Mouse (Mus musculus) embryonic facial prominence, embryonic 11.5 days (tissue): ENCODE results near the gene Tcte2. TPM values are rescaled to one million over a fixed set of nuclear protein-coding genes. Genes with fewer than 3 reads are reported as not detected.
A peak's percentile ranks its signal among the peaks of the same experiment; 100 is the strongest.
"Not testable (repeated sequence)": the region's sequence is repeated elsewhere in the genome, so short reads cannot be mapped to it uniquely, and the experiment has no call there.

Experiments used
- ATAC-seq: fragments of 200-750 bp; cut with Nextera tagmentation; replicated peaks from 2 replicates; pipeline ENCODE4 v1.8.0; 2017; ENCODE audit warnings: low read depth; ENCODE audit not compliant: insufficient number of reproducible peaks, low FRiP score, low TSS enrichment
- DNase-seq: peaks from one replicate; pipeline ENCODE4 v3.0.0-alpha.2; 2015; ENCODE audit warnings: low spot score
- H3K27ac ChIP-seq: fragments of 300-500 bp; sonication (generic); replicated peaks from 2 replicates; pipeline ENCODE4 v1.5.1; 2014; ENCODE audit warnings: mild to moderate bottlenecking, low read depth, low read length, control low read depth
- H3K27me3 ChIP-seq: fragments of 300-500 bp; sonication (generic); 2 replicates; pipeline ENCODE4 v1.6.1; 2014; ENCODE audit warnings: mild to moderate bottlenecking, low read length, moderate library complexity, mixed read lengths; ENCODE audit not compliant: control insufficient read depth, insufficient read depth
- H3K36me3 ChIP-seq: fragments of 300-500 bp; sonication (generic); replicated peaks from 2 replicates; pipeline ENCODE4 v1.6.1; 2014; ENCODE audit warnings: low read depth, mild to moderate bottlenecking, low read length, moderate library complexity, mixed read lengths; ENCODE audit not compliant: control insufficient read depth, insufficient read depth
- H3K4me1 ChIP-seq: fragments of 300-500 bp; sonication (generic); 2 replicates; pipeline ENCODE4 v1.6.1; 2014; ENCODE audit warnings: low read length, mixed read lengths; ENCODE audit not compliant: control insufficient read depth, insufficient read depth
- H3K4me2 ChIP-seq: fragments of 300-500 bp; sonication (generic); 2 replicates; pipeline ENCODE4 v1.6.1; 2014; ENCODE audit warnings: low read depth, mild to moderate bottlenecking, control low read depth, low read length, moderate library complexity
- H3K4me3 ChIP-seq: fragments of 300-500 bp; sonication (generic); 2 replicates; pipeline ENCODE4 v1.5.1; 2014; ENCODE audit warnings: low read depth, low read length, control low read depth
- H3K9ac ChIP-seq: fragments of 300-500 bp; sonication (generic); replicated peaks from 2 replicates; pipeline ENCODE4 v1.6.1; 2014; ENCODE audit warnings: mild to moderate bottlenecking, control low read depth, low read length
- H3K9me3 ChIP-seq: fragments of 300-500 bp; sonication (generic); replicated peaks from 2 replicates; pipeline ENCODE4 v1.6.1; 2016; ENCODE audit warnings: mild to moderate bottlenecking, low read length, inconsistent platforms, mixed read lengths; ENCODE audit not compliant: control insufficient read depth
- WGBS: fragments of 180-500 bp; shearing (Covaris S2); extraction: QIAGEN DNeasy Blood & Tissue Kit; methylation state at CpG from one replicate; pipeline ENCODE4 v1.1.7; 2014; 5-methylcytosine and 5-hydroxymethylcytosine counted together
- polyA plus RNA-seq: library from polyadenylated mRNA; unstranded; fragments of >200 nt; fragmentation: Nextera tagmentation; extraction: Ambion mirVana; gene quantifications from 2 replicates; pipeline ENCODE4 v1.2.1, GENCODE M21; 2014

Tcte2 gene
- polyA plus RNA-seq, result 4.4 and 4.6 TPM in 2 replicates

DNA sequence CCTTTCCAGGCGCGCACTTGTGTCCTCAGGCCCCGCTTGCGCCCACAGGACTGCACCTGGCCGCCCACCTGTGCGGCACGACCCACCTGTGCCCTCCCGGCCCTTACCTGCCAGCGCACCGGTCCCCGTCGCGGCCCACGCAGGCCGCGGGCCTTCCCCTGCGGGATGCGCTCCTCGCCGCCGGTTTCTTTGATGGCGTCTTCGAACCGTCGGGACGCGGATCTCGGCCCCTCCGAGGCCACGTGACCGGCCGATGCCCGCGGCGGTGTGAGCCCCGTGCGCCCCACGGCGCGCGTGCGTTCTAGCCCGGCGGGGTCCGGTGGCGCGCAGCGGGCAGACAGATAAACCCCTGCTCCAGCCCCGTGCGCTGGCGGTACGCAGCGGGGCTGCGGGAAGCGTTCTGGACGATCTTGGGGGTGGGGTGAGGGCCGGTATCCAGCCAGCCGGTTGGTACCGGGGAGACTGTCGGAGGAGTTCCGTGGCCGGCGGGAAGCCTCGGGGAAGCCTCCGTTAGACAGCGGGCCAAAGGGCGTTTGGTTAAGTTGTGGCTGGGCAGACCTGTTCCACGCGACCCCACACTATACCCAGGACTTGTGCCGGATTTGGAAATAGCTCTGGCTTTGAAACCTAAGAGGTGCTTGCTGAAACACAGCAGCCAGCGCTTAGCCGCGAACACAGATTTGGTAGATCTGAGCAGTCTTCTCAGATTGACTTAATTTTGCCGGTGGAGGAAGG is at the start of gene Tcte2:
Tcte2 (minus strand) TSS at position 647 of the 735 bp plus-strand sequence.
- H3K4me3 ChIP-seq, result peak within 1 kb of the TSS; percentile 90
- H3K27ac ChIP-seq, result peak within 1 kb of the TSS; percentile 82
- peak within 1 kb of the TSS; percentile 83 for H3K9ac ChIP-seq
- H3K36me3 ChIP-seq, result no peaks in the 10 kb centered on the region
- WGBS, result under 1% methylated on average over 72 of the region's 74 CpGs
- peak within 1 kb of the TSS; percentile 100 for H3K4me2 ChIP-seq
- ATAC-seq, result peak; percentile 21; the same call in 1 of the 2 replicates
- no peaks in the 10 kb centered on the region; the same call in 1 of the 2 replicates for H3K27me3 ChIP-seq
- DNase-seq, result peak; percentile 58
- no peaks in the 10 kb centered on the region for H3K9me3 ChIP-seq
- no peaks in the 10 kb centered on the region for H3K4me1 ChIP-seq

DNA sequence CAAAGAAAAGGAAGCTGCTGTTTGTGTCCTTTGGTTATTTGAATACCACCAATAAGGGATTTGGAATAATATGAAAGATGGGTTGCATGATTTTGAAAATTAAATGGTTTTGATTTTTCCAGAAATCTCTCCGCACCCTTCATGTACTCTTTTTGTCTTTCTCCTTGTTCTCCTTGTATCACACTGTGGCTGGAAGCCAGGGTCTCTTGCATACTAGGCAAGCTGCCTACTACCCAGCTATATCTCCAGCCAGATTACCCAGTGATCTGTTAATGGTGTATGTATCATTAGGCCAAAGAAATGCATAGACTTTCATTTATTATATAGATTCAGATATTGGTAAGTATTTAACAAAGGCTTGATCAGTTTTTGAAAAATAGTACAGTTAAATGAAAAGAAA is 44.4 kb upstream of the Tcte2 start:
- WGBS, result 91% methylated on average over 1 of the region's 1 CpGs
- no peaks in the 10 kb centered on the region for H3K9me3 ChIP-seq

DNA sequence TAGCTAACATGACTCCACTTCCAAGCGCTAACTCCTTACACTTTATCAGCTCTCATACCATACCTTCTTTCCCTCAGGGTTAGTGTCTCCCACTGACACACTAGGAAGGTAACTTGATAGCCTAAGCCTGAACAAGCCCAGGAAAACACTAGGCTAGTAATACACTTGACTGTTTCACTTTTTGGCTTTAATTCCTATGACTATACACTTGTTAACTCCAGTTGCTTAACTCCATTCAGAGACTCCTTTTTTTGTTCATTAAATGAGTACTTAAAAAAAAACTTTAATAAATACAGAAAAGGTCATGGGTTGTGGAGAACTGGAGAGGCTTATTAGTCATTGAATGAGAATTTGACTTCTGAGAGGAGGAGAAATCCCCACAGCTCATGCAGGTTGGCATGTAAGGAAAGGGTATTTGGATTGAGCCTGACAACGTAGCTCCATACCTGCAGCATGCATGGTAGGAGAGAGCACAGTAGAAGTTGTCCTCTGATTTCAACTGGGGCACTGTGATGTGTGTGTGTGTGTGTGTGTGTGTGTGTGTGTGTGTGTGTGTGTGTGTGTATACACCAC is 41.3 kb upstream of the Tcte2 start:
- H3K4me1 ChIP-seq, result no peaks in the 10 kb centered on the region
- no peak overlapping the region for H3K27ac ChIP-seq
- 76% methylated on average over 2 of the region's 2 CpGs for WGBS
- H3K9me3 ChIP-seq, result no peaks in the 10 kb centered on the region
- H3K27me3 ChIP-seq, result no peaks in the 10 kb centered on the region
- H3K9ac ChIP-seq, result no peak overlapping the region
- H3K36me3 ChIP-seq, result no peaks in the 10 kb centered on the region
- no peak for ATAC-seq
- no peak overlapping the region for H3K4me2 ChIP-seq
- no peak overlapping the region for H3K4me3 ChIP-seq
- no peak for DNase-seq

More for the DNA sequence above, 44.4 kb upstream of the Tcte2 start:
- Histone ChIP-seq H3K4me2 (no peak overlapping the region), H3K27ac (no peak overlapping the region), H3K4me1 (no peaks in the 10 kb centered on the region), H3K36me3 (no peaks in the 10 kb centered on the region; the same call in 1 of the 2 replicates), H3K9ac (no peak overlapping the region), H3K4me3 (no peak overlapping the region), H3K27me3 (no peaks in the 10 kb centered on the region)
- DNase-seq (no peak), ATAC-seq (no peak)

DNA sequence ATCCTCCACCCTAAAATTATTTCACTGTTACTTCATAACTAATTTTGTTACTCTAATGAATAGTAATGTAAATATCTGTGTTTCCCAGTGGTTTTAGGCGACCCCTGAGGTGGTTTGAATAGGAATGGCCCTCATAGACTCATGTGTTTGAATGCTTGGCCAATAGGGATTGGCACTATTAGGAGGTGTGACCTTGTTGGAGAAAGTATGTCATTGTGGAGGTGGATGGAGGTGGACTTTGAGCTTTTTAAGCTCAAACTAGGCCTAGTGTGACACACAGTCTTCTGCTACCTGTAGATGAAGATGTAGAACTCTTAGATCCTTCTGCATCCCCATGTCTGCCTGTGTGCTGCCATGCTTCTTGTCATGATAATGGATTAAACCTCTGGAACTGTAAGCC is 36.1 kb upstream of the Tcte2 start:
- no peak for ATAC-seq
- no peak overlapping the region for H3K27ac ChIP-seq
- no peaks in the 10 kb centered on the region for H3K27me3 ChIP-seq
- no peak overlapping the region for H3K4me2 ChIP-seq
- H3K4me1 ChIP-seq, result no peaks in the 10 kb centered on the region
- H3K36me3 ChIP-seq, result no peaks in the 10 kb centered on the region
- WGBS, result 73% methylated on average over 1 of the region's 1 CpGs
- H3K9me3 ChIP-seq, result no peaks in the 10 kb centered on the region
- DNase-seq, result no peak
- H3K4me3 ChIP-seq, result no peak overlapping the region
- no peak overlapping the region for H3K9ac ChIP-seq

DNA sequence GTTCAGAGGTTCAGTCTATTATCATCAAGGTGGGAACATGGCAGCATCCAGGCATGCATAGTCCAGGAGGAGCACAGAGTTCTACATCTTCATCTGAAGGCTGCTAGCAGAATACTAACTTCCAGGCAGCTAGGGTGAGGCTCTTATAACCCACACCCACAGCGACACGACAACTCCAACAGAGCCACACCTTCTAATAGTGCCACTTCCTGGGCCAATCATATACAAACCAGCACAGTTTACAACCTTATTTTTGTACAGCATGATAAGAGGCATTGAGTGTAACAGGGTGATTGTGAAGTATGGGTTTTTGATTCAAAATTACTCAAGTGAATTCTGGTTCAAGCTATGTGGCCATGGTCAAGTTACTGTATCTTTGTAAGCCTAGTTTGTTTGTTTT is 28.4 kb upstream of the Tcte2 start:
- not testable (repeated sequence) for H3K27me3 ChIP-seq, H3K27ac ChIP-seq, H3K4me3 ChIP-seq, H3K4me1 ChIP-seq, DNase-seq, H3K4me2 ChIP-seq, ATAC-seq, H3K9ac ChIP-seq, H3K36me3 ChIP-seq, H3K9me3 ChIP-seq
- 91% methylated on average over 2 of the region's 2 CpGs for WGBS

DNA sequence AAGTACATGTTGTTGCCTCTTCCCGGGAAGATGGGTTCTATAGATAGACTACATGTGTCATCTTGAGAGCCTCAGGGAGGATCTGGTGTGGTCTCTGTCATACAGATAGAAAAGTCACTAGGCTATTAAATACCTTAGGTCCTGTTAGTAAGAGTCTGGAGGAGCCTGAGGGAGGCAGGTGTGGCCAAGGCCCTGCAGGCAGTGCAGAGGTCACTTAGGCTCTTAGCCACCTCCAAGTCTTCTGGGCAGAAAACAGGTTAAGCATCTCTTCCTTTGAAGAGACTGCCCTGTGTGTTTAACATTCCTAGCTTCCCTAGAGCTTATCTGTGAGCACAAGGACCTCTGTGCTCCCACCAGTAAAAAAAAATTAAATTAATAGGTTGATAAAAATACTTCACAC is 21.8 kb upstream of the Tcte2 start:
- no peaks in the 10 kb centered on the region for H3K4me1 ChIP-seq
- no peaks in the 10 kb centered on the region for H3K36me3 ChIP-seq
- no peak overlapping the region for H3K4me3 ChIP-seq
- no peak for DNase-seq
- H3K27ac ChIP-seq, result no peak overlapping the region
- ATAC-seq, result no peak
- H3K9me3 ChIP-seq, result no peaks in the 10 kb centered on the region
- 75% methylated on average over 1 of the region's 1 CpGs for WGBS
- no peak overlapping the region for H3K9ac ChIP-seq
- H3K4me2 ChIP-seq, result no peak overlapping the region
- H3K27me3 ChIP-seq, result no peaks in the 10 kb centered on the region

DNA sequence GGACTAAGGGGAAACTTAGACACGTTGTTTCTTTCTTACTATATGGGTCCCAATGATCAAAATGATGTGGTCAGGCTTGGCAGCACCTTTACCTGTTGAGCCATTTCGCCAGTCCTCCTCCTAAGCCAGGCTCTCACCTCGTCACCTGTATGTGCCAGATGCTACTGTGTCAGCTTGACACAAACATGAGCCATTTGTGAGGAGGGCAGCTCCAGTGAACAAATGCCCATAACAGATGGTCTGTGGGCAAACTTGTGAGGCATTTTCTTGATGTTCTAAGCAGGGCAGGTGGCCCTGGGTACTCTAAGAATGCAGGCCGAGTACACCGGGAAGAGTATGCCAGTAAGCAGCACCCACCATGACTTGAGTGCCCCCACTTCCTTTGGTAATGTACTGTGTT is 20.3 kb upstream of the Tcte2 start:
- 86% methylated on average over 5 of the region's 5 CpGs for WGBS
- Histone ChIP-seq H3K36me3 (no peaks in the 10 kb centered on the region), H3K4me3 (no peak overlapping the region), H3K4me1 (no peaks in the 10 kb centered on the region), H3K27me3 (no peaks in the 10 kb centered on the region), H3K9me3 (no peaks in the 10 kb centered on the region), H3K9ac (no peak overlapping the region), H3K4me2 (no peak overlapping the region), H3K27ac (no peak overlapping the region)
- DNase-seq (no peak), ATAC-seq (no peak)

DNA sequence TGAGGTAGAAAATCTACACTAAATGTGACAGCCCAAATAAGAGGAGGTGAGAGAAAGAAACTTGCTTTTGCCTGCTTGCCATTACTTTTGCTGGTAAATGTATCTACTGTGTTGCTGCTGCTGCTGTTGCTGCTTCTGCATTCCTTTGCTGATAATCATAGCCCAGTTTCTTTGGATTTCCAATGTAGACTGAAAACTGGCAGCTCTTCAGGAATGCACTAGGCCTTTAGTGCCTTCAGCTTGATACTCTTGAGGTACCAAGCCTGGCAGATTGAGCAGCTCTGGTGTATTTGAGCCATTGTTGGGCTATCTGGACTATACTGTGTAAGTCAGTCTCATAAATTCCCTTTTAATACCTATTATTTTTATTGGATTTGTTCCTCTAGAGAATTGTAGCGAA is 17.2 kb upstream of the Tcte2 start:
- Histone ChIP-seq H3K9me3 (no peaks in the 10 kb centered on the region), H3K27ac (no peak overlapping the region), H3K4me2 (no peak overlapping the region), H3K27me3 (no peaks in the 10 kb centered on the region), H3K36me3 (no peaks in the 10 kb centered on the region), H3K4me1 (no peaks in the 10 kb centered on the region), H3K9ac (no peak overlapping the region), H3K4me3 (no peak overlapping the region)
- 94% methylated on average over 1 of the region's 1 CpGs for WGBS
- DNase-seq (no peak), ATAC-seq (no peak)
